Mouse (Mus musculus) cerebellum, adult 2 months (tissue): ENCODE results near the gene Chrm1.

ENCODE experiments used
- CTCF ChIP-seq: fragments of 200-500 bp; IDR thresholded peaks from 2 replicates; pipeline ENCODE4 v1.5.1; 2011; ENCODE audit warnings: low read depth, mild to moderate bottlenecking, control low read depth, low read length, moderate library complexity, borderline replicate concordance; ENCODE audit not compliant: insufficient read depth
- POLR2A ChIP-seq: fragments of 200-500 bp; IDR thresholded peaks from 2 replicates; pipeline ENCODE4 v1.6.1; 2011; ENCODE audit warnings: low read length, control low read depth, borderline replicate concordance; ENCODE audit not compliant: insufficient read depth

DNA sequence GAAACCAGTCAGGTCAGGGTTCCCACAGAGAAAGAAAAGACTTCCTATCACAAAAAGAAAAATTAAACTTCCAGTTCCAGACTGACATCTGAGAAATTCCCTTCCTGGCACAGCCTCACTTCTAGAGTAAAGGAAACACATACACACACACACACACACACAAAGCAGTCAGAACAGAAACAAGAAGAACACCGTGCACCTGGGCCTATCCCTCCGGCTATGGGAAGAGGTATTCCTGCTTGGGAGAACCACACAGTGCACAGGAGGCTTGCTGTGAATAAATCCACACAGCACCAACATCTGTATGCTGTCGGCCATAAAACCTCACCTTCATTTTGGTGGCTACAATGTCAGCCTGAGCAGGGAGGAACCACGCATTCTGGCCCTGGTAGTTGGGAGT is 47.9 kb downstream of the Chrm1 start:
- TF ChIP-seq CTCF (no peak), POLR2A (no peak)
